Mouse (Mus musculus) hindbrain, embryonic 11.5 days (tissue): ENCODE measurements around the gene Pirt. TPM values are rescaled to one million over a fixed set of nuclear protein-coding genes. Genes with fewer than 3 reads are reported as not detected.

Experiments used
- ATAC-seq: fragments of 200-750 bp; cut with Nextera tagmentation; 2 replicates; pipeline ENCODE4 v1.8.0; 2017; ENCODE audit warnings: mild to moderate bottlenecking, moderate TSS enrichment, moderate library complexity; ENCODE audit not compliant: low FRiP score
- DNase-seq: peaks from one replicate; pipeline ENCODE4 v3.0.0-alpha.2; 2015; ENCODE audit warnings: low spot score
- H3K27ac ChIP-seq: fragments of 300-500 bp; sonication (generic); 2 replicates; pipeline ENCODE4 v1.5.1; 2014; ENCODE audit warnings: mild to moderate bottlenecking, low read depth, low read length
- H3K27me3 ChIP-seq: fragments of 300-500 bp; sonication (generic); 2 replicates; pipeline ENCODE4 v1.6.1; 2014; ENCODE audit warnings: mild to moderate bottlenecking, low read length, moderate library complexity, mixed read lengths; ENCODE audit not compliant: control insufficient read depth, insufficient read depth
- H3K36me3 ChIP-seq: fragments of 300-500 bp; sonication (generic); 2 replicates; pipeline ENCODE4 v1.6.1; 2014; ENCODE audit warnings: mild to moderate bottlenecking, low read length, moderate library complexity, mixed read lengths; ENCODE audit not compliant: control insufficient read depth, insufficient read depth
- H3K4me1 ChIP-seq: fragments of 300-500 bp; sonication (generic); replicated peaks from 2 replicates; pipeline ENCODE4 v1.6.1; 2014; ENCODE audit warnings: low read length, mixed read lengths; ENCODE audit not compliant: control insufficient read depth, insufficient read depth
- H3K4me2 ChIP-seq: fragments of 300-500 bp; sonication (generic); replicated peaks from 2 replicates; pipeline ENCODE4 v1.6.1; 2014; ENCODE audit warnings: mild to moderate bottlenecking, low read depth, low read length
- H3K4me3 ChIP-seq: fragments of 300-500 bp; sonication (generic); 2 replicates; pipeline ENCODE4 v1.5.1; 2014; ENCODE audit warnings: low read depth, low read length
- H3K9ac ChIP-seq: fragments of 300-500 bp; sonication (generic); 2 replicates; pipeline ENCODE4 v1.6.1; 2014; ENCODE audit warnings: low read depth, low read length
- H3K9me3 ChIP-seq: fragments of 300-500 bp; sonication (generic); 2 replicates; pipeline ENCODE4 v1.6.1; 2016; ENCODE audit warnings: low read length; ENCODE audit not compliant: control insufficient read depth
- WGBS: fragments of 180-500 bp; shearing (Covaris S2); extraction: QIAGEN DNeasy Blood & Tissue Kit; methylation state at CpG from one replicate; pipeline ENCODE4 v1.1.7; 2014; 5-methylcytosine and 5-hydroxymethylcytosine counted together
- polyA plus RNA-seq: library from polyadenylated mRNA; unstranded; fragments of >200 nt; fragmentation: Nextera tagmentation; extraction: Ambion mirVana; gene quantifications from 2 replicates; pipeline ENCODE4 v1.2.1, GENCODE M21; 2014

The Pirt gene
- polyA plus RNA-seq, 1 experiment from 2014 or later: 1.3 TPM

DNA sequence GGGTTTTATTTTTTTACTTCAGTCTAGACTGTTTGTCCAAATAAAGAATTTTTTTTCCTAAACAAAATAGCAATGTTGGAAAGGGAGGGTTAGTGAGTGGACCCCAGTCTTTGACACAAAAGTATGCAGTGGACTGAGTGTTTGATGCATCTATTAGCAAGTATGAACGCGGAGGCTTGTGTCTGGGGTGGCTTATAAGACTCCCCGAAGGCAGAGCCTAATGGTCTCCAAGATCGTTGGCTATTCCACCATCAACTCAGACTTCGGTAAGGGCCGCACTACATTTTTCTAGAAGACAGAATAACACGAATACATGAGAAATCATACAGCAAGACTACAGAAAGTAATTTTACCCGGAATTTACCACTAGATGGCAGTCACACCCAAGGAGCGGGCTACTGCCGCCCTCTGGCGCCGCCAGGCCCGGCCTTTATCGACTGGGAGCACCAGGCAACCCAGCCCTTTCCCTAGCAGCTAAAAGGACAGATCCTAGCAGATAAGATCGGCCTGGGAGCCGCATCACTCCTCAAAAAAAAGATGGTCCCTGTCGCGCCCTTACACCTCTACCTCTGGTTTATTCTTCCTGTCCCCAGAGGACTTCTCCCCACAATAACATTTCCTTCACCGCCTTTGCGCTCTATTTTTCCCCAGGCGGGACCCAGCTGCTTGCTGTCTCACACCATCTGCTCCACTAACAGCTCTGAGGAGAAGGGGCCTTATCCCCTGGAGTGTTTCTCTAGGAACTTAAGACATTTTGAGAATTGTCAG, 6.0 kb upstream of the Pirt start:
- Histone ChIP-seq H3K9me3 (no peaks in the 10 kb centered on the region), H3K9ac (no peak overlapping the region; the same call in 1 of the 2 replicates), H3K27ac (no peak overlapping the region), H3K27me3 (no peaks in the 10 kb centered on the region), H3K4me1 (no peaks in the 10 kb centered on the region), H3K36me3 (no peaks in the 10 kb centered on the region), H3K4me2 (peak overlapping the region; percentile 22), H3K4me3 (no peak overlapping the region)
- ATAC-seq: peak; percentile 83
- peak; percentile 86 for DNase-seq
- 14% methylated on average over 21 of the region's 21 CpGs for WGBS

DNA sequence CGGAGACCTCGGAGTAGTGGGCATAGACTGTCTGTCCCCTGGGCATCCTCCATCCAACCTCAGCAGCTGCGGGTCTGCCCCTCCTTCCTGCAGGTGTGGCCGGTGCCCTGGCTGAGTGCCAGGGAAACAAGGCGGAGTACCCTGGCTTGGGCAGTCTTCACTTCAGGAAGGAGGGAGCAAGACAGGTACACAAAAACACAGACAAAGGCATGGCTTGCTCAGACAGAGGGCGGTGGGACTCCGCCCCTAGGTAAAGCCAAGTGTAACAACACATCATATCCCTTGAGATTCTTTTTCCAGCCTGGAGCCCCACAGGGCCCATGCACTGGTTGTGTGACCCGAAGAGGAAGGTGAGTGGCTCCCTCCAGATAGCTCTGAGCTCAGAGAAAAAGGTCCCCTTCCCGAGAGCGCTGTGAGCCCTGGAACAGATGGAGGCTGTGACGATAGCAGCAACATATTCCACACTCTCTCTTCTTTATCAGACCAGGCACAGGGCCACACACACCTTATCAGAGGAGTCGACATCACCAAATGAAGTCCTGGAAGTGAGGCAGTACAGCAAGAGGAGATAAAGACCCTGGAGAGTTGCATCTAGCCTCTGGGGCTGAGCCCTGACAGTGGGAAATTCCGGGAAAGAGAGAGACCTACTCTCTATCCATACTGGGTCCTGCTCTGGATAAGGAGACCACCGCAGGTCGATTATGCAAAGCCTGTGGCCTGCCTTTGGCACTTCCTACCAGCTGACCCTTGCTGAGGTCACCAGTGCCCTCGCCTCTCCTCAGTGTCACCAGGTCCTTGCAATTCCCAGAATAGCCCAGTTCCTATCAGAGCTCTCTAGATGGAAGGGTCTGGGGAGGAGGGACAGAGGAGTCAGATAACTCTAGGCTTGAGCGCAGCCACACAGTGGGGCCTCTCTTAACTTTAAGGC, 1.0 kb downstream of the Pirt start:
- DNase-seq (no peak), ATAC-seq (no peak)
- Histone ChIP-seq H3K36me3 (no peaks in the 10 kb centered on the region), H3K27me3 (no peaks in the 10 kb centered on the region), H3K27ac (no peak overlapping the region), H3K4me2 (no peak overlapping the region), H3K9ac (no peak overlapping the region), H3K4me3 (no peak overlapping the region), H3K4me1 (no peaks in the 10 kb centered on the region), H3K9me3 (no peaks in the 10 kb centered on the region)
- 55% methylated on average over 17 of the region's 17 CpGs for WGBS

DNA sequence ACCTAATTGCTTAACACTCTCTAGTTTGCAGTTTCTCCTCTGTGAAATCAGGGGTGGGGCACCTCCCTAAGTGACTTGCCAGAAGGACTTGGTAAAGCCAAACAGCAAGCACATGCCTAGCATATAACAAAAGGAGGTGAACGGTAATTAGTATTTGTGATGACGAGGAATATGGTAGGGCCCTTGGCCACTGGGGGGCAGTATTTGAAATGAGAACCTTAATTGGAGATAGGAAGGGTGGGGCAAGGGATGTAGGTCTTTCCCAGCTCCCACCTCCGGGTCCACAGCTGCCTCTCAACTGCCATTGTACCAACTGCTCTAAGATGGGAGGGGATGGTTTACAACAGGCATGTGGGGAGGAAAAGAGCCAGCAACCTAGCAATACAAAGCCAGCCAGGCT, 2.5 kb downstream of the Pirt start:
- Histone ChIP-seq H3K4me1 (no peaks in the 10 kb centered on the region), H3K36me3 (no peaks in the 10 kb centered on the region), H3K4me2 (no peak overlapping the region), H3K9me3 (no peaks in the 10 kb centered on the region), H3K4me3 (no peak overlapping the region), H3K27ac (no peak overlapping the region), H3K27me3 (no peaks in the 10 kb centered on the region), H3K9ac (no peak overlapping the region)
- 33% methylated on average over 3 of the region's 3 CpGs for WGBS
- DNase-seq: peak; percentile 67
- no peak for ATAC-seq

DNA sequence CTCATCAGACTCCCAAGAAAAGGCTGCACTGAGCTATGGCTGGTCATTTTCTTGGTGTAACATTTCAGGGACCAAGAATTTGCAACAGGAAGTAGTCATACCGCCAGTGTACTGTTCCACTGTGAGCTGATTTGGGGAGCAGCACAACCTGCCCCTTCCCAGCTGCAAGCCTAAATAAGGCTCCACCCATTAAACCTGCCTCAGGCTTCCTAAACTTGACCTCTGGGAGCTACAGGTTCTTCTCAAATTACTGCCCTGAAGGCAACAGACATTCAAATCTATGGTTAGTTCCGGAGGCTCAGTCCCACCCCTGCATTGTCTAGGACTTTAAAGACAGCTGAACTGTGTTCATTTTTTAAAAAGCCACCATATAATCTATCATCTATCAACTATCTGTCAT, 8.2 kb downstream of the Pirt start:
- Histone ChIP-seq H3K4me3 (no peak overlapping the region), H3K4me2 (no peak overlapping the region), H3K9ac (no peak overlapping the region), H3K27me3 (no peaks in the 10 kb centered on the region), H3K9me3 (no peaks in the 10 kb centered on the region), H3K4me1 (no peaks in the 10 kb centered on the region; the same call in 1 of the 2 replicates), H3K27ac (no peak overlapping the region), H3K36me3 (no peaks in the 10 kb centered on the region)
- DNase-seq: no peak
- ATAC-seq: no peak
- WGBS: 69% methylated on average over 2 of the region's 2 CpGs

DNA sequence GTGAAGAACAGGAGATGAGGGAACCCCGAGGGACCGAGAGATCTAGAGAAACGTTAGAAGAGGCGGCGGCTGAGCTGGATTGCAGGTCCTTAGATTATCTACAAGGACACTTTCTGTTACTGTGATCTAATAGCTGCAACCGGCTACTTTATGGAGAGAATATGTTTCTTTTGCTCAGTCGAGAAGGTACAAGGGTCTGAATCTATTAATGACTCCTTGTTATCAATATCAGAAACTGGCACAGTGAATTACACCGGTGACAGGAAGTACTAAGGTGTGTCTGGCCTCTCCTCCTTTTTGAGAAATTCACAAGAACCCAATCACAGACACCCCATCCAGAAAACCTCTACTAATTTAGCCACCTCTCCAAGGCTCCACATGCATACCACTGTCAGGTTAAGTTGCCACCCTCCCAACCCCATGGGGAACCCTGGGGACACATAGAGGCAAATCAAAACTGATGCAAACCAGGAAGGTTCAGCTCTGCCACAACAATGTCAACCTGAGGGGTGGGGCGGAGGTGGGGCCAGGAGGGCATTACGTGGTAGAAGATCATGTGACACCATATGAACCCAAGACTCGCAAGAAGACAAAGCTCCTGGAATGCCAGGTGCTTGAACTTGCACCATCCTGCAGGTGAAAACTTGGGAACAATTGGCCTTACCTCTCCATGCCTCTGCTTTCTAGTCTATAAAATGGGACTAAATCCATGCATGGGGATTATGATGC, 12.5 kb downstream of the Pirt start:
- Histone ChIP-seq H3K27me3 (no peaks in the 10 kb centered on the region), H3K27ac (no peak overlapping the region), H3K9ac (no peak overlapping the region), H3K36me3 (no peaks in the 10 kb centered on the region), H3K9me3 (no peaks in the 10 kb centered on the region), H3K4me2 (no peak overlapping the region), H3K4me3 (no peak overlapping the region), H3K4me1 (no peaks in the 10 kb centered on the region; the same call in 1 of the 2 replicates)
- no peak for DNase-seq
- ATAC-seq: no peak
- WGBS: 84% methylated on average over 11 of the region's 11 CpGs

DNA sequence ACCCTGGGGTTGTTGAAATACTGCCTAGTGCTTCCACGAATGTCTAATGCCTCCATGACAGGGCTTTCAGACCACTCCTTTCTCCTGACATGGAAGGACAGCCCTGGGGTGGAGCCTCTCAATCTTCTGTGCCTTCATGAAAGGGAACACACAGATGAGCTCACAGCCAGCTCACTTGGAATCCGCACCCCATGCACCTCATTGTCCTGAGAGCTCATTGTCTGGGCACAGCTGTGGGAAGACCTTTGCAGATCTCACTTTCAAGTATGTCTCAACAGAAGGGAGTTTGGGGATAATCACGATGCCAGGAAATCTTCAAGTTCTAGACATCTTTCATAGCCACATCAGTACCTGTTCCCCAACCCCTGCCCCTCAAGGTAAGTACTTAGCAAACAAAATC, 16.5 kb downstream of the Pirt start:
- ATAC-seq (no peak), DNase-seq (no peak)
- Histone ChIP-seq H3K36me3 (no peaks in the 10 kb centered on the region), H3K9me3 (no peaks in the 10 kb centered on the region), H3K27ac (no peak overlapping the region), H3K9ac (no peak overlapping the region), H3K4me2 (no peak overlapping the region), H3K4me3 (no peak overlapping the region), H3K27me3 (no peaks in the 10 kb centered on the region), H3K4me1 (no peaks in the 10 kb centered on the region)
- 48% methylated on average over 3 of the region's 3 CpGs for WGBS

DNA sequence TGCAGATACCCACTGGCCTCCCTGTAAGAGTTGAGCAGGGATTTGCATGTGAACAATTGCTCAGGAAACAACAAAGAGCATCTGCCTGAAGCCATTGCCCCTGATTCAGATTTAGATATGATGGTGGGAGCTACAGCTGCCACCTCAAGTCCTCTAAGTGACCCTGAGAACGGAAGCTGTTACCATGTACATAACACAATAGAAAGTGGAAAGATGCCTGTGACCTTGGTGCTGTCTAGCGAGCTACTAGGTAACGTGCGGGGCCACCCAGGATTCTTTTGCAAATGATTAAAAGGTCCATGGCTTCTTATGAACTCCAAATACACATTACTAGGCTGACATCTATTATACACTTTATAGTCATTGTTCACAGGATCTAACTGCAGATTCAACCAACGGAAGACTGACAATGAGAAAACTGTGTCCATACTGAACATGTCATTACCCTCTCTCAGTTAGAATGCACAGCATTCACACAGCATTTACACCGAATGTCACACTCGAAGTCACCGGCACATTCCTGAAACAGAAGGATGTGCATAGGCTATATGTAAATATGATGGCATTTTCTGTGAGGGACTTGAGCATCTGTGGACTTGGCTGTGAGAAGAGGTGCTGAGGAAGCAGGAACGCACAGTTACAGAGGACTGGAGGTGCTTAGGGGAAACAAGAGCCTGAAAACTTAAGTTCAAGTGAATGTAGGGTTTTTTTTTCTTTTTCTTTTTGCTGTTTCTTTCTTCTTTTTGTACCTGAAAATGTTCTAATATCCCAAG, 21.2 kb downstream of the Pirt start:
- ATAC-seq (no peak), DNase-seq (no peak)
- no peak overlapping the region for H3K9ac ChIP-seq
- no peak overlapping the region for H3K4me2 ChIP-seq
- no peaks in the 10 kb centered on the region for H3K9me3 ChIP-seq
- H3K27me3 ChIP-seq: no peaks in the 10 kb centered on the region
- H3K36me3 ChIP-seq: no peaks in the 10 kb centered on the region
- no peaks in the 10 kb centered on the region for H3K4me1 ChIP-seq
- H3K27ac ChIP-seq: no peak overlapping the region
- no peak overlapping the region for H3K4me3 ChIP-seq
- WGBS: 72% methylated on average over 9 of the region's 9 CpGs
